Mouse (Mus musculus) heart, adult 2 months (tissue): ENCODE results near the gene Olfr56.
"Not testable (repeated sequence)": the region's sequence is repeated elsewhere in the genome, so short reads cannot be mapped to it uniquely, and the experiment has no call there.

Experiments used
- CTCF ChIP-seq: fragments of 200-600 bp; IDR thresholded peaks from 2 replicates; pipeline ENCODE4 v1.8.1; 2022; ENCODE audit warnings: antibody characterized with exemption, mild to moderate bottlenecking, moderate library complexity
- EP300 ChIP-seq: fragments of 200-500 bp; IDR thresholded peaks from 2 replicates; pipeline ENCODE4 v1.6.1; 2011; ENCODE audit warnings: low read depth, low read length, control low read depth; ENCODE audit not compliant: insufficient read depth
- POLR2A ChIP-seq: fragments of 200-500 bp; IDR thresholded peaks from 2 replicates; pipeline ENCODE4 v1.6.1; 2011; ENCODE audit warnings: mild to moderate bottlenecking, low read depth, low read length, control low read depth; ENCODE audit not compliant: insufficient read depth

GRCm38 (mm10) chr11:49051093-49051891 lies 72.6 kb downstream of the Olfr56 start, which contains the start of gene 9930111J21Rik2:
- TF ChIP-seq EP300, CTCF, POLR2A: not testable (repeated sequence)
